In the genomic region with DNA sequence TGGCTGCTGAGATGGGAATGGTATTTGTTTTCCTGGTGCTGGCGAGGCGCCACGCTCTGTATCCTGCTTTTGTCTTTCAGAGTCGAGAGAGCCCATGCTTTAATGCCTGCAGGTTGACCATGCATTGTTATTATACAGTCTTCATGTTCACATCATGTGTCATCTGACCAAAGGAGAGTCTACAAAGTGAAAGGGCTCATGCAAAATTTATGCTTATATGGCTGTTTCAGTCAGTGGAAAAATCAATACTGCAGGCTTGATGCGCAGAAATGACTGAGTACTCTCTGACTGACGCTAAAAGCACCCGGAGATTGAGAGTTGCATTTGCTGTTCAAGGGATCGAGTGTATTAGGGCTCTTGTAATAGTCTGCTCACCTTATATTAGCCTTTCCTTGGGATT, we compare ENCODE assay signal across 16 mouse cellular contexts.
DNase-seq lines count a peak whose midpoint lies in the region; ATAC-seq and TF ChIP-seq lines count a peak whose summit lies in the region.
"Had no signal": no experiment of that assay in that cellular context is flagged by ENCODE, and none has a peak within 500 bp of the region (broad histone marks: within the 10 kb centered on the region; RNA-seq: fewer than 3 reads in every experiment).

No protein-coding gene starts in this region.

- H3K36me3 ChIP-seq in lung, embryonic 14.5 days (ENCODE audit: insufficient read depth) = no peaks in the 10 kb centered on the region
- H3K36me3 ChIP-seq in forebrain, embryonic 16.5 days (ENCODE audit: control insufficient read depth, insufficient read depth) = no peaks in the 10 kb centered on the region
- no peaks in the 10 kb centered on the region for H3K36me3 ChIP-seq in neural tube, embryonic 15.5 days
- no peaks in the 10 kb centered on the region for H3K36me3 ChIP-seq in intestine, embryonic 15.5 days
- H3K36me3 ChIP-seq: embryonic facial prominence, embryonic 13.5 days; heart, embryonic 15.5 days; liver, embryonic 12.5 days had no signal

- no peaks in the 10 kb centered on the region for H3K27me3 ChIP-seq in lung, embryonic 14.5 days (ENCODE audit: insufficient read depth, low read length)
- H3K27me3 ChIP-seq in forebrain, embryonic 16.5 days (replicated peaks; ENCODE audit: control insufficient read depth, insufficient read depth, low read length) = no peaks in the 10 kb centered on the region
- H3K27me3 ChIP-seq in neural tube, embryonic 15.5 days (replicated peaks) = no peaks in the 10 kb centered on the region
- H3K27me3 ChIP-seq in intestine, embryonic 15.5 days (replicated peaks) = no peaks in the 10 kb centered on the region
- H3K27me3 ChIP-seq: embryonic facial prominence, embryonic 13.5 days; heart, embryonic 15.5 days; liver, embryonic 12.5 days had no signal

- WGBS in lung, embryonic 14.5 days = 77% methylated on average over 8 of the region's 8 CpGs
- WGBS in forebrain, embryonic 16.5 days = 52% methylated on average over 8 of the region's 8 CpGs
- 50% methylated on average over 8 of the region's 8 CpGs for WGBS in neural tube, embryonic 15.5 days
- 70% methylated on average over 8 of the region's 8 CpGs for WGBS in intestine, embryonic 15.5 days

- no peak for ATAC-seq in lung, embryonic 14.5 days (ENCODE audit: insufficient read depth)
- ATAC-seq in forebrain, embryonic 16.5 days = peak; percentile 57
- ATAC-seq in neural tube, embryonic 15.5 days (ENCODE audit: low FRiP score) = peak; percentile 40
- no peak for ATAC-seq in intestine, embryonic 15.5 days
- ATAC-seq: liver, embryonic 12.5 days had no signal

- H3K4me1 ChIP-seq in lung, embryonic 14.5 days (ENCODE audit: insufficient read depth) = no peaks in the 10 kb centered on the region
- peaks cover 11% of the 10 kb centered on the region for H3K4me1 ChIP-seq in forebrain, embryonic 16.5 days (replicated peaks; ENCODE audit: control insufficient read depth, insufficient read depth, low read length)
- H3K4me1 ChIP-seq in neural tube, embryonic 15.5 days = peaks cover 7% of the 10 kb centered on the region; the same call in 1 of the 2 replicates
- H3K4me1 ChIP-seq in intestine, embryonic 15.5 days (replicated peaks) = no peaks in the 10 kb centered on the region
- H3K4me1 ChIP-seq: embryonic facial prominence, embryonic 13.5 days; heart, embryonic 15.5 days; liver, embryonic 12.5 days had no signal

- TF ChIP-seq CTCF in lung, embryonic 14.5 days (IDR thresholded peaks at IDR 0.05; ENCODE audit: low read depth) = no peak

- H3K9me3 ChIP-seq in lung, embryonic 14.5 days (ENCODE audit: low read depth, low read length) = no peaks in the 10 kb centered on the region
- H3K9me3 ChIP-seq in forebrain, embryonic 16.5 days (ENCODE audit: control insufficient read depth, low read length) = no peaks in the 10 kb centered on the region
- H3K9me3 ChIP-seq in neural tube, embryonic 15.5 days (replicated peaks) = no peaks in the 10 kb centered on the region
- H3K9me3 ChIP-seq in intestine, embryonic 15.5 days = no peaks in the 10 kb centered on the region
- H3K9me3 ChIP-seq: embryonic facial prominence, embryonic 13.5 days; heart, embryonic 15.5 days; liver, embryonic 12.5 days had no signal

- DNase-seq in lung, embryonic 14.5 days = peak; percentile 4
- DNase-seq in lung, adult 18-20 months = no peak
- DNase-seq in mesoderm, embryonic 11.5 days (ENCODE audit: low read depth, low spot score) = peak; percentile 27
- no peak for DNase-seq in Muller cell, postnatal 12 days (ENCODE audit: inconsistent ontology term)
- no peak for DNase-seq in left cerebral cortex, adult 18-20 months (ENCODE audit: low spot score in 2 of 2)
- DNase-seq: cerebellum, postnatal 25 days; gastrocnemius, postnatal 36 days; layer of hippocampus, adult 9-11 months; spleen, adult 18-20 months had no signal

- H3K9ac ChIP-seq in lung, embryonic 14.5 days = no peak overlapping the region
- H3K9ac ChIP-seq in forebrain, embryonic 16.5 days (replicated peaks; ENCODE audit: low read depth, low read length) = no peak overlapping the region; the same call in 1 of the 2 replicates
- H3K9ac ChIP-seq in neural tube, embryonic 15.5 days (replicated peaks) = no peak overlapping the region
- H3K9ac ChIP-seq in intestine, embryonic 15.5 days = no peak overlapping the region
- H3K9ac ChIP-seq: embryonic facial prominence, embryonic 13.5 days; heart, embryonic 15.5 days; liver, embryonic 12.5 days had no signal

- no peak overlapping the region for H3K27ac ChIP-seq in lung, embryonic 14.5 days (ENCODE audit: low read depth)
- no peak overlapping the region for H3K27ac ChIP-seq in forebrain, embryonic 16.5 days (ENCODE audit: low read length)
- peak overlapping the region; percentile 45; the same call in 1 of the 2 replicates for H3K27ac ChIP-seq in neural tube, embryonic 15.5 days (replicated peaks)
- H3K27ac ChIP-seq in intestine, embryonic 15.5 days = no peak overlapping the region
- H3K27ac ChIP-seq: embryonic facial prominence, embryonic 13.5 days; heart, embryonic 15.5 days; kidney, postnatal 0 days; liver, embryonic 12.5 days had no signal

- H3K4me2 ChIP-seq in lung, embryonic 14.5 days = no peak overlapping the region
- 0 out of 2 replicates have a peak overlapping the region, but pooled peaks have one; percentile 2 for H3K4me2 ChIP-seq in forebrain, embryonic 16.5 days (ENCODE audit: low read length)
- H3K4me2 ChIP-seq in neural tube, embryonic 15.5 days = no peak overlapping the region
- H3K4me2 ChIP-seq in intestine, embryonic 15.5 days (replicated peaks) = no peak overlapping the region
- H3K4me2 ChIP-seq: embryonic facial prominence, embryonic 13.5 days; heart, embryonic 15.5 days; liver, embryonic 12.5 days had no signal

- H3K4me3 ChIP-seq in lung, embryonic 14.5 days (ENCODE audit: low read depth, low read length) = no peak overlapping the region
- H3K4me3 ChIP-seq in forebrain, embryonic 16.5 days (replicated peaks; ENCODE audit: low read length) = no peak overlapping the region
- H3K4me3 ChIP-seq in neural tube, embryonic 15.5 days (replicated peaks) = no peak overlapping the region
- H3K4me3 ChIP-seq in intestine, embryonic 15.5 days (replicated peaks) = no peak overlapping the region
- H3K4me3 ChIP-seq: embryonic facial prominence, embryonic 13.5 days; heart, embryonic 15.5 days; liver, embryonic 12.5 days had no signal

Comparison
In these comparisons a context has a peak if more than half of its experiments do, and no peak if none do; other contexts are left out.
1. DNase-seq: peak in lung, embryonic 14.5 days (single experiment) and mesoderm, embryonic 11.5 days (single experiment); none in lung, adult 18-20 months (0 of 2), Muller cell, postnatal 12 days (single experiment) and left cerebral cortex, adult 18-20 months (0 of 2).
2. ATAC-seq: peak in forebrain, embryonic 16.5 days (single experiment) and neural tube, embryonic 15.5 days (single experiment); none in lung, embryonic 14.5 days (single experiment) and intestine, embryonic 15.5 days (single experiment).